Mouse (Mus musculus) heart, postnatal 4 days (tissue): ENCODE data around the gene Mex3d. TPM values are rescaled to one million over a fixed set of nuclear protein-coding genes. Genes with fewer than 3 reads are reported as not detected.

Source experiments
- DNase-seq: peaks from one replicate; pipeline ENCODE4 v3.0.0; 2021
- total RNA-seq, 2 experiments: library from RNA; stranded (reverse); gene quantifications; 2 replicates each; pipeline ENCODE4 v1.2.3; 2021

The Mex3d gene
- total RNA-seq, 2 experiments from 2014 or later = 20.2 to 22.2 TPM

- peak; percentile 71 for DNase-seq
Observed at GRCm38 (mm10) chr10:80385811-80386734, 1.4 kb downstream of the Mex3d start.

- no peak for DNase-seq
Observed at GRCm38 (mm10) chr10:80385310-80385709, 2.1 kb downstream of the Mex3d start.

GRCm38 (mm10) chr10:80384709-80385108, 2.8 kb downstream of the Mex3d start:
- no peak for DNase-seq

- no peak for DNase-seq
Observed at GRCm38 (mm10) chr10:80384115-80384639, 3.3 kb downstream of the Mex3d start.

GRCm38 (mm10) chr10:80383431-80383830, 4.0 kb downstream of the Mex3d start:
- no peak for DNase-seq

GRCm38 (mm10) chr10:80382641-80383365, 4.7 kb downstream of the Mex3d start:
- DNase-seq = no peak

- peak; percentile 59 for DNase-seq
Observed at GRCm38 (mm10) chr10:80377716-80378115, 9.7 kb downstream of the Mex3d start.

- peak; percentile 98 for DNase-seq
Observed at GRCm38 (mm10) chr10:80376160-80376559, 11.3 kb downstream of the Mex3d start.

- DNase-seq = peak; percentile 87
Observed at GRCm38 (mm10) chr10:80374063-80374462, 13.4 kb downstream of the Mex3d start.

GRCm38 (mm10) chr10:80372706-80373105, 14.8 kb downstream of the Mex3d start:
- DNase-seq = no peak

GRCm38 (mm10) chr10:80371983-80372382, 15.5 kb downstream of the Mex3d start:
- DNase-seq = no peak

- DNase-seq = no peak
Observed at GRCm38 (mm10) chr10:80371411-80371966, 16.0 kb downstream of the Mex3d start.

GRCm38 (mm10) chr10:80369995-80370747, 17.3 kb downstream of the Mex3d start:
- DNase-seq = no peak

GRCm38 (mm10) chr10:80368392-80368791, 19.1 kb downstream of the Mex3d start:
- DNase-seq = no peak

- no peak for DNase-seq
Observed at GRCm38 (mm10) chr10:80367954-80368353, 19.5 kb downstream of the Mex3d start.

GRCm38 (mm10) chr10:80365736-80366135, 21.7 kb downstream of the Mex3d start:
- no peak for DNase-seq

GRCm38 (mm10) chr10:80363734-80364133, 23.7 kb downstream of the Mex3d start:
- DNase-seq = no peak

GRCm38 (mm10) chr10:80357994-80358639, 29.3 kb downstream of the Mex3d start:
- peak; percentile 39 for DNase-seq

- no peak for DNase-seq
Observed at GRCm38 (mm10) chr10:80357336-80357735, 30.1 kb downstream of the Mex3d start.

GRCm38 (mm10) chr10:80356737-80357136, 30.7 kb downstream of the Mex3d start:
- DNase-seq = no peak

- DNase-seq = no peak
Observed at GRCm38 (mm10) chr10:80356001-80356682, 31.3 kb downstream of the Mex3d start, which contains the start of gene Plk5. Gene Plk5 (plus strand): TSS chr10:80356459.
